Mouse (Mus musculus): Measurements from ENCODE around the gene Slc5a5.

- no peak for TF ChIP-seq CTCF (conservative IDR thresholded peaks at IDR 0.05; ENCODE audit: insufficient read depth, insufficient read length, low read depth, low read length)
- TF ChIP-seq POLR2A (IDR thresholded peaks at IDR 0.05; ENCODE audit: low read depth, low read length) = no peak
Observed at GRCm38 (mm10) chr8:70863956-70864711, 28.4 kb downstream of the Slc5a5 start.

Data from kidney, adult 2 months (tissue).